Mouse (Mus musculus) erythroblast, embryonic 14.5 days (primary cell): ENCODE data around the gene Fam89b.

Source experiments
- GATA1 ChIP-seq: IDR thresholded peaks from 2 replicates; pipeline ENCODE4 v1.6.1; 2012; ENCODE audit warnings: low read length, inconsistent platforms, mixed read lengths
- TAL1 ChIP-seq: IDR thresholded peaks from 3 replicates; pipeline ENCODE4 v1.6.1; 2012; ENCODE audit warnings: low read length, inconsistent platforms, mixed read lengths

DNA sequence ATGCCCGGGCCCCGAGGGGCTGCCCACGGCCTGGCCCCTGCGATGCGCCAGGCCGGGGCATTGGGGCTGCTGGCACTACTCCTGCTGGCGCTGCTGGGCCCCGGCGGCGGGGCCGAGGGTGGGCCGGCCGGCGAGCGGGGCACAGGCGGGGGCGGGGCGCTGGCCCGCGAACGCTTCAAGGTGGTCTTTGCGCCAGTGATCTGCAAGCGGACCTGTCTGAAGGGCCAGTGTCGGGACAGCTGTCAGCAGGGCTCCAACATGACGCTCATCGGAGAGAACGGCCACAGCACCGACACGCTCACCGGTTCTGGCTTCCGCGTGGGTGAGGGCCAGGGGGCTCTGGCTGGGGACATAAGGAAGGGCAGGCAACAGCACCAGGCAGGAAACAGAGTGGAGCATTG, 12.8 kb upstream of the Fam89b start:
- TF ChIP-seq TAL1: no peak
- no peak for TF ChIP-seq GATA1
